Mouse (Mus musculus): ENCODE results near the gene Tex264.

Gene Tex264

DNA sequence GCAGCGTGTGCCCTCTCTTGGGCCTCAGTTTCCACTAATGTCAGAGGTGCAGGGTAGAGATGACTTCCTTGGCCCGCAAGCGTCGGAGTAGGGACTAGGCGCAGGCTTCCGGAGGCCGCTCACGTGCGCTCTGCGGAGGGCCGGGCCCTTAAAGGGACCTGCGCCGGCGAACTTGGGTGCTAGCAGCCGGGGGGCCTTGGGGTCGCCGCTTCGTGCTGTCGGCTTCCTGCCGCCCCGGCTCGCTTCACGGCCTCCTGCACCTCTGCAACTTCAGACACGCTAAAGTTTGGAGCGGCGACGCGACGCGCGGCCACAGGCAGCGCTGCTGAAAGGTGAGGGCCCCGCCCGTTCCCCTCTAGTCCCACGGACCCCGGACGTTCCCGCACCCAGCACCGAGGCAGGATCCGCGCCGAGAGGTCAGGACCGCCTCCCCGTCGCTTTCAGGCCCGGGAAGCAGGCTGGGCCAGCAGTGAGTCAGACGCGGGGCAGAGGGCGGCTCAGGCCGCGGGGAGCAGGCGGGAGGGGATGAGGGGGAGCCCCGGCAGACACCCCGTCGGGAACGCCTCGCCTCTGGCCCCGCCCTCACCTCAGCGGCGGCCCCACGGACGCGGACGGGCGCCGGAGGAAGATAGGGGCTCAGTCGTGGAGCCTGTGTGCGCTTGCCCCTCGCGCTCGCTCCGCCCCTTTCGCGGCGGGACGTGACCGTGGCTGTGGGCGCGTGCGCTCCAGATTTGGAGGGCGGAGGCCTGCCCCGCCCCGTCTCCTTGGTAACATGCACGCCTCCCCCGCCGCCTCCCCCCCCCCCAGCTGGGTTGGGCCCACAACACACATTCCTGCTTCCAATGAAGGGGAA is at the start of gene Tex264:
TSS of gene Tex264 (minus strand) at position 679 of the 853 bp plus-strand sequence.
- DNase-seq = peak; percentile 86

DNA sequence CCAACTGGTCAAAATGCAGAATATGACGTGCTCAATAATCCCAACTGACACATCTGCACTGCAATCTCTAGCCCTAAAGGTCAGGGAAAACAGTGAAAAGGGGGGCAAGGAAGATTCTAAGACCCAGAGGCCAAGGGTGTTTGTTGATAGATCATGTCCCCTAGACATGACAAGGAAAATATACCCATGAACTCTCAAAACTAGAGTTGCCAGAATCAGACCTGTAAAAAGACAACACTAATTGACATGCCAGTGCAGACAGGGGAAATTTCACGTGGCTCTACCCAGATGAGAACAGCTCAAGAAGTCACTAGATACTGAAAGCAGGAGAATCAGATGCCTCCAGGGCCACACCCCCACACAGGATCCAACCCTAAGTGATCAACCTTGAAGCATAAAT is 48.0 kb upstream of the Tex264 start:
- DNase-seq = no peak

GRCm38 (mm10) chr9:106729416-106729815 is 43.7 kb upstream of the Tex264 start:
- no peak for DNase-seq

DNA sequence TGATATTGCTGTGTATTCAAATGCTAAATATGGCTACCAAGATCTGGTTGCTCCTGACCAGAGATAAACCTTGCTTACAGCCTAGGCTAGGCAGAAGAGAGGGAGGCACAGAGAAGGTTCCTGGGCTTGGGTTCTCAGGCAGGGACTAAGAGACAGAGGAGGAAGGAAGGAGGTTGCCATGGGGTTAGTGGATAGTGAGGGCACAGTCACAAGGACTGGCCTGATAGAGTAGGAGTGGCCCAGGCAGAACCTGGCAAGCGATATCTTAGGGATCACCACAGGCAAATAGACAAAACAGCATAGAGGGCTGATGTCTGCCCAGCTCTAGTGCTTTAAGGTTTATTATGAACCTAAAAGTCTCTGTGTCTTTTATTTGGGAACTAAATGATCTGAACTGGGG is 41.2 kb upstream of the Tex264 start:
- DNase-seq = no peak

- DNase-seq = no peak
These were observed 39.7 kb upstream of the Tex264 start for GRCm38 (mm10) chr9:106725435-106725834.

DNA sequence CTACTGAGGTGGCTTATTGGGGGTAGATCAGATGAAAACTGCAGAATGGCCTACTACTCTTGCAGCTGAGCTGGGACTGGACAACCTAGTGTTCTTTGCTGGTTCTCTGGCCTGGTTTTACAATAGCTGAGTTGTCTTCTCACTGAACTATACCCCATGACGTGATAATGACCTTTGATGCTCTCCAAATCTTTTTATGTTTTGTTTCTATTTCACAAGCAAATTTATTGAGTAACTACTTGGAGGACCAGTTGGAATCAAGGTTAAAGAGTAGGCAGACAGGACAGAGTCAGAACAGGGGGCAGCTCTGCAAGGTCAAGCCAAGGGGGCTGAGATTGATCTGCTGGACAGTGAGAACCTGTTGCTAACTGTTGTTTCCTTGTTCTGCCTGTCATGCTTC is 39.1 kb upstream of the Tex264 start:
- no peak for DNase-seq

DNA sequence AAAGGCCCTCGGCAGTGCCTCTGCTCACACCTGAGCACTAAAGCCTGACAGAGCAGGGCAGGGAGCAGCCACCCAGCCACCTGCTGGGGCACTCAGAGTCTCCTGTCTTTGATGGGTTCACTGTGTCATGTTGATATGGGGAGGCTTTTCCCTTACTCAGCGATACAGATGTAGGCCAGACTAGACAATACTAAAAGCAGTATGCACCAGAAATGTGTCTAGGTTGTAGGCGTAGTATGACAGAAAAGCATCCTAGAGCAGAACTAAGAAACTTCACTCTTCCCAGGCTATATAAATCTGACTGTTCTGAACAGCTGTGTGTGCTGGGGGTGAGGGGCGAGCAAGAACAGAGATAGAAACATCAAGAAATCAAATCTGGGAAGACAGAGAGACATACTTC is 31.0 kb upstream of the Tex264 start:
- DNase-seq = no peak

GRCm38 (mm10) chr9:106716232-106716631 is 30.5 kb upstream of the Tex264 start:
- no peak for DNase-seq

DNA sequence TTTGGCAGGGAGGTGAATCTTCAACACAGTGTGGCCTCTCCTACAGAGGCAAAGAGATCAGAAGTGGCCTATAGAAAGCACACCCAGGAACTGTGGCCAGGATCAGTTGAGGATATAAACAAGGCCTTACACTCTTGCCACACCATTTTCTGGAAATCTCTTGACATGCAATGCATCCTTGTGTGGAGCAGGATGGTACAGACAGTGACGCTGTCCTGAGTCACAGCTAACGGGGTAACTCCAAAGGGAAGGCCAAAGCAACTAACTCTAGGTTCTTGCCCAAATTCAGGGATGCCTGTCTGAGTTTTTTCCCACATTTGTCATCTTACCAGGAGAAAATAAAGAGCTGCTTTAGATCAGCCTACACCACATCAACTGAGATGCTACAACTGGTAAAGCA is 26.7 kb upstream of the Tex264 start:
- DNase-seq = no peak

DNA sequence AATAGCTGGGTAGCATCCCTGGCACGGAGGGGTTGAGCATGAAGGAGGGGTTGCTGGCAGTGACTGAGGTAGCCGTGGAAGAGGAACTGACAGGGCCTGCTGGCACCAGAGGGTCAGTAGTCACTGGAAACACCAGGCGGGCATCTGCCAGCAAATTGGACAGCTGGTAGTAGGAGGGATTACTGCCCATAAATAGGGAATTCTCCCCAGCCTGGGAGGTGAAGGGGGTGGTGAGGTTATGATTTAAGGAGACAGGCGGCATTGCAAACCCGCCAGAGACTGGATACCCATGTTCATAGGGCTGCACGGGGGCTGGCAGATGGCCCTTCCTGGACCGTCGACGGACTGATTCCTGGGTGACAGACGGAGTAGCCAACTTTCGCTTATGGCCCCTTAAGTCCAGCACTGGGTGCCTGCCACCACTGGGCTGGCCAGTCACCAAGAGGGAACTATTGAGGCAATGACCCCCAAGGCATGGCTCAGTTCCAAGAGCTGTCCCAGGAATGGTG is 7.3 kb upstream of the Tex264 start:
- no peak for DNase-seq

DNA sequence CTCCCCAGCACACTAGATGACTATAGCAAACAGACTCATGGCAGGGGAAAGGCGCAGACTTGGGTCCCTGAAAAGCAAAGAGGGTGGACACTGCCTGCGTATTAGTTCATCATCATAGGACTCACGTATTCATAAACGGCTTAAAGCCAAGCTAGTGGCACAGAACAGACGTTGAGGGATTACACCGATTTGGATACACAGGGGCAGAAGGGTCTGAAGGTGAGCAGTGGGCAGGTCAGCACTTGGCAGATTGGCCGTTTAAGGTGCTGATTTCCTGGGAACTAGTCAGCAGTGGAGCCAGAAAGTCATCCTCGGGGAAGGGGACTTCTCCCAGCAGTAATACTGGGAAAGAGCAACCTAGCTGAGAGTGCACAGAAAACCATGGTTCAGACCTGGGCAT is 3.1 kb upstream of the Tex264 start:
- no peak for DNase-seq

- peak; percentile 82 for DNase-seq
These were observed 1.4 kb upstream of the Tex264 start for GRCm38 (mm10) chr9:106686983-106687650.

DNA sequence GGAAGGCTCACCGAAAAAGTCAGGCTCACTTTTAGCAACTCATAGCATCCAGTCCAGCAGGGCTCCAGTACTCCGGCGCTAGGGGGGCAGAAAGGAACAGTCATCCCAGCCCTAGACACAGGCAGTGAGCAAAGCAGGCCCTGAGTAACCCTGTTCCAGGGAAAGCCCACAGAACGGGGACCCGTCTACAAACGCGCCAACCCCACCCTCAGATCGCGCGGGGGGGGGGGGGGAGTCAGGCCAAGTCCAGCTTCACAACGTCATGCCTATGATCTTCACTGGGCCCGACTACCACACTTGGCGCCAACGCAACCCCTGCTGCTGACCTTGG is 844 bp downstream of the Tex264 start:
- DNase-seq = peak; percentile 10

DNA sequence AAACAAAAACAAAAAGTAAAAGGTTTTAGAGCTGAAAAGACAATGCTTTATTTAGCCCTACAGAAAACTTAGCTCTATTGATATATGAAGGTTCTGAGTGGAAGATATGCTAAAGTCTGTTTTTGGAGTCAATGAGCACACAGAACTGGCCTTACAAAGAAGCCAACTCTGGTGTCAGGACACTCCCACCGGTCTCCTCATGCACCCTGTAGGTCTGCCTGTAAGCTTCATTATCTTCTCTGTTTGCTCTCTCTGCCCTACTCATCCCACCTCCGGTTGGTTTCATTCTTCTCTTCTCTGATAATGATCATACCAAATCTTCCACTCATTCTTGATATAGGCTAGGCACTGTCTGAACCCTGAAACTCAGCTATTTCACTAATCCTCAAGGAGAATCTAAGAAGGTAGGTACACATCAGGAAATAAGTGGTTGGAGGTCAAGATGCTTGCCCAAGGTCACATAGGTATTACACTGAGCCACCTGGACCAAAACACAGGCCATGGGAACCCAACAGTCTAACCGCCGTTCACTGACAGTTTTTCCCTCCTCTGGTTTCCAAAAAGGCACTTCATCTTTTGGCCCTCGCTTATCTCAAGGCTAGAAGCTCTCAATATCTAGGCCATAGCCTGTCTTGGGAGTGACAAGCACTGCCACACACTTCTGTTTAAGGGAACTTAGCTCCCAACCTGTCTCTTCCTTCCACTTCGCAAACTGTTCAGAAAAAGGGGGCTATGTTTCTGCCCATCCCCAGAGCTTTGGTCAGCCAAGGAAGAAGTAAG is 1.4 kb downstream of the Tex264 start:
- no peak for DNase-seq

DNA sequence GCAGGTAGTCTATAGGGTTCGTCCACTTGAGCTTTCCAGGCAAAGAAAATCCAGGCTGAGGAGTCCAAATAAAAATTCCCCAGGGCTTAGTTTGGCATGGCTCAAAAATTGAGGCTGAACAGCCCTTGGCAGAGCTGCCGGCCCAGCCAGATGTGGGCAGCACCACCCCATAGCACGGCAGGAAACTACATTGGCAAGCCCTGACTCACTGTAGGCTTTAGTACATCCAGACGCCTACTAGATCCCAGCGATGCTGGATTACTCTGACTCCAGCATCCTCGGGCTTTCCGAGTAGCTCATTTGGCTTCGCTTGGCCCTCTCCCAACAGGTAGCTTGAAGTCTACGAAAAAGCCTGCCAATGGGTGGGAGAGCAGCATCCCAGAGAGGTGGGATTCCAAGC is 4.7 kb downstream of the Tex264 start:
- DNase-seq = no peak

DNA sequence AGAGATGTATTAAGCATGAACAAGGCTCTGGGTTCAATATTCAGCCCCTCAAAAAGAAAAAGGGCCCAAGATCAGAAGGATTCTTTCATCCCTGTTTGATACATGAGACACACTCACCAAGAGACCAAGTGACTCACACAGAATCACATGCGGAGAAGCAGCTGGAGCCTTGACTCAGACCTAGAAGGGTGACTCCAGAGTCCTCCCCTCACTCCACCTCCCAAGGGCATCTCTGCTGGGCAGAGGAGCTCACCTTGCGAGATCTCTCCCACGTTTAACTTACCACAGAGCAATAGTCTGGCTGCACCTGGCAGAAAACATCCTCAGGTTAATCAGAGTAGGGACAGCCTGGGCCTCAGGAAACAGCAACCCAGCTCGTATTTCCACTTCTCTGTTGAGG is 7.5 kb downstream of the Tex264 start:
- DNase-seq = no peak

DNA sequence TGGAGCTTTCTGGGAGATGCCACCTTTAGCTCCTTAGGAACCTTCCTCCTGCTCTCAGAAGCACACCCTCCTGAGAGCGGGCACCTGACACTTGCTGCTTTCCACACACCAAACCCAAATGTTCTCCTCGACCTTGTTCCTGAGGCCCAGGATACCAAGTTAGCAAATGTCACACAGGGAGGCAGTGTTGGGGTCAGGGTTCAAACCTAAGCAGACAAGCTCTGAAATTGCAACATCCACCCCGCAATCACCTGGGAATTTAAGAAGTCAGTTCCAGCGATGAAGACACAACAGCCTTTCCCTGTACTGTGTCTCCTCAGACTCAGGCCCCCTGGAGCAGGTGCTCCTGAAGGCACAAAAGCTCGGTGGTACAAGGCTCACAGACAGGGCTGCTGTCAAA is 8.0 kb downstream of the Tex264 start:
- no peak for DNase-seq

DNA sequence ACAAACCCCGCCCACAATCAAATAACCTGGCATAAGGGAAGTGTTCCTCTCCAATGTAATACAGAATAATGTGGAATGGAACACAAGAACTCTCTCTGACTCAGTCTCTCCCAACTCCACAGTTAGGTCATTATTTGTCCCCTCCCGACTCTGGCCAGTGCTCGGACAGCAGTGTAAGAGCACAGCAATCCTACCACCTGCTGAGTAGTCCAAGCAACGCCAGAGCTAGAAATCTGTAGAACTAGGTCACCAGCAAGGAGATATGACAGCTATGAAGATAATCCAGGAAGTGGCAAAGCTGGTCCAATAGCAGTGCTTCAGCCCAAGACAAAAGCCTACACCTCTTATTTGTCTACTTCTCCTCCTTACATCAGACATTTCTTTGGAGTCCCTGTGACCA is 9.2 kb downstream of the Tex264 start:
- no peak for DNase-seq

GRCm38 (mm10) chr9:106675965-106676364 is 9.8 kb downstream of the Tex264 start:
- no peak for DNase-seq

DNA sequence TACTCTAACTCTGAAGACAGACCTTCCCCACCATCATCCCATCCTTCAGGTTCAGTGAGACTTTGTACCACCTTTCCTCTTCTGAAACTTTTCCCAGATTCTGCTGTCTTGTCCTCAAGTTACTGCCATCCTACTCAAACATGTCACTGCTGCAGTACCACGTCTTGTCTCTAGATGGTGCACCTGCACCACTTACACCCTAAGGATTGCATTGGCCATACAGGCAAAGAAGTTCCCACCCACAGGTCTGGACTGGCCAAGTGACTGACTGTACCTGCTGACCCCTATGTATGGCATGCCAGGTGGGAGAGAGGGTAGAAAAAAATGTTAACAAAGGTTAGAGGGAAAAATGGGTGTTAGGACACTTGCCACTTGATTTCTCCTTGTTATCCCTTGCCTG is 10.2 kb downstream of the Tex264 start:
- DNase-seq = peak; percentile 89

GRCm38 (mm10) chr9:106673860-106674259 is 11.9 kb downstream of the Tex264 start:
- no peak for DNase-seq

- no peak for DNase-seq
These were observed 20.9 kb downstream of the Tex264 start for GRCm38 (mm10) chr9:106664856-106665255.

DNA sequence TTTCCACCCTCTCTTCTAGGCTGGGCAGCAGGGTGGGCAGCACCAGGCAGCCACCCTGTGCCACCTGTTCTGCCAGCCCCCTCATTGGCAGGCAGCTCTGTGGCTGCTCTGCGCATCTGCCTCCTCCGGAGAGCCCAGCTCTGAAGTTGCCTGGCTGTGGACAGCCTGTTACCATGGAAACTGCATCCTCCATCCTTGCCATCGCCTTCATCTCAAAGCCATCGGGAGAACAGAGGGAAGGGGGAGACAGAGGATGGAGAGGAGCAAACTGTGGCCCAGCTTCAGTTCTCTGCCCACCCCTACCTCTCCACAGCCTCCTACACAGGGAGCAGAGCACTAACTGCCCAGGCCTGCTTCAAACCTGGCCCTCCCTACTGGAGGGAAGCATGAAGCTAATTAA is 21.3 kb downstream of the Tex264 start:
- no peak for DNase-seq

DNA sequence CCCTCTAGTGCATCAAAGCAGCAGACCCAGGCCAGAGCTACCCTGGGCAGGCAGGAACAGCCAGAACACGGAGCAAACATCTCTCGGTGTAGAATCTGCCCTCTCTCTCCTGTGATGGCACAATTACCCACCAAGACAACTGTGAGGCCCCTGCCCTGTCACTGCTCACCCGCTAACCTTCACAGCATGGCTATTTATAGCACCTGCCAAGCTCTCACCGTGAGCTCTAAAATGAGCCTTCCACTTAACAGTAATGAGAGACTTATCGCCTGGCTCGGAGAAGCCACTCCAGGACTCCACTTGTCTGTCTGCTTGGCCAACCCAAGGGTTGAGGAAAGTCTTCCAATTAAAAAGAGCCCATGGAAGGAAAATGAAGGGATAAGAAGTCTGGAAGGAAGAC is 22.5 kb downstream of the Tex264 start:
- DNase-seq = no peak
